In genomic region chr5:25751552-25751951, GRCm38 (mm10) we compare ENCODE assay signal across 12 mouse cellular contexts. TPM values are rescaled to one million over a fixed set of nuclear protein-coding genes. Genes with fewer than 3 reads are reported as not detected.
DNase-seq lines count a peak whose midpoint lies in the region; ATAC-seq and TF ChIP-seq lines count a peak whose summit lies in the region.
"Had no signal": no experiment of that assay in that cellular context is flagged by ENCODE, and none has a peak within 500 bp of the region (broad histone marks: within the 10 kb centered on the region; RNA-seq: fewer than 3 reads in every experiment).

No protein-coding gene starts in this region.

- intact Hi-C loops in heart, adult 2 months (cut with DNase I): loop anchor here (5.0 kb wide), 1 partner anchor 41 kb away; no protein-coding TSS in a partner anchor

- no peaks in the 10 kb centered on the region for H3K36me3 ChIP-seq in heart, embryonic 13.5 days
- H3K36me3 ChIP-seq in heart, adult 2 months (ENCODE audit: control insufficient read depth, insufficient read depth, low read length): no peaks in the 10 kb centered on the region
- H3K36me3 ChIP-seq in limb, embryonic 10.5 days: no peaks in the 10 kb centered on the region
- H3K36me3 ChIP-seq: embryonic facial prominence, embryonic 12.5 days; G1E; midbrain, embryonic 15.5 days had no signal

- ATAC-seq in heart, embryonic 13.5 days (ENCODE audit: extremely low read depth, insufficient number of reproducible peaks, low FRiP score, low TSS enrichment): no peak
- ATAC-seq: hindbrain, embryonic 16.5 days; midbrain, embryonic 15.5 days had no signal

- H3K4me3 ChIP-seq in heart, embryonic 13.5 days: no peak overlapping the region
- H3K4me3 ChIP-seq in heart, adult 2 months: no peak overlapping the region
- no peak overlapping the region for H3K4me3 ChIP-seq in limb, embryonic 10.5 days
- H3K4me3 ChIP-seq: embryonic facial prominence, embryonic 12.5 days; midbrain, embryonic 15.5 days had no signal

- no peaks in the 10 kb centered on the region for H3K9me3 ChIP-seq in heart, embryonic 13.5 days
- no peaks in the 10 kb centered on the region for H3K9me3 ChIP-seq in limb, embryonic 10.5 days (replicated peaks)
- H3K9me3 ChIP-seq: embryonic facial prominence, embryonic 12.5 days; G1E; midbrain, embryonic 15.5 days had no signal

- DNase-seq in heart, adult 2 months: no peak
- DNase-seq in ovary, adult 18-20 months (ENCODE audit: low spot score): peak; percentile 38
- DNase-seq in ovary, postnatal 10 days (ENCODE audit: low spot score): no peak
- peak; percentile 32 for DNase-seq in adrenal gland, postnatal 25 days
- DNase-seq in limb, embryonic 10.5 days (ENCODE audit: low spot score): no peak
- DNase-seq in c-Kit-positive CD71-positive TER-119-positive erythroid progenitor cells, embryonic 14.5 days (ENCODE audit: low spot score): no peak
- DNase-seq: layer of hippocampus, postnatal 36 days had no signal

- no peaks in the 10 kb centered on the region for H3K27me3 ChIP-seq in heart, embryonic 13.5 days (replicated peaks)
- H3K27me3 ChIP-seq in heart, adult 2 months (ENCODE audit: control insufficient read depth, insufficient read depth, low read length): no peaks in the 10 kb centered on the region
- H3K27me3 ChIP-seq in limb, embryonic 10.5 days (ENCODE audit: low read depth, poor library complexity, severe bottlenecking): no peaks in the 10 kb centered on the region
- H3K27me3 ChIP-seq: embryonic facial prominence, embryonic 12.5 days; midbrain, embryonic 15.5 days had no signal

- H3K9ac ChIP-seq in heart, embryonic 13.5 days: no peak overlapping the region
- no peak overlapping the region for H3K9ac ChIP-seq in heart, adult 2 months (ENCODE audit: low read depth, low read length)
- H3K9ac ChIP-seq: embryonic facial prominence, embryonic 12.5 days; midbrain, embryonic 15.5 days had no signal

- H3K27ac ChIP-seq in heart, embryonic 13.5 days (replicated peaks): peak overlapping the region; percentile 72
- no peak overlapping the region for H3K27ac ChIP-seq in heart, adult 2 months
- no peak overlapping the region for H3K27ac ChIP-seq in limb, embryonic 10.5 days
- H3K27ac ChIP-seq: embryonic facial prominence, embryonic 12.5 days; midbrain, embryonic 15.5 days had no signal

- TF ChIP-seq POLR2A in heart, adult 2 months (IDR thresholded peaks at IDR 0.05; ENCODE audit: insufficient read depth, low read depth, low read length): no peak

- H3K4me2 ChIP-seq in heart, embryonic 13.5 days: 0 out of 2 replicates have a peak overlapping the region, but pooled peaks have one; percentile 8
- H3K4me2 ChIP-seq: embryonic facial prominence, embryonic 12.5 days; midbrain, embryonic 15.5 days had no signal

- no peak for TF ChIP-seq CTCF in heart, adult 2 months (IDR thresholded peaks at IDR 0.05)

- no peak for TF ChIP-seq EP300 in heart, adult 2 months (IDR thresholded peaks at IDR 0.05; ENCODE audit: insufficient read depth, low read depth, low read length)

- no peaks in the 10 kb centered on the region for H3K79me2 ChIP-seq in heart, adult 2 months (replicated peaks; ENCODE audit: control insufficient read depth, insufficient read depth, low read length)

- peaks cover 73% of the 10 kb centered on the region for H3K4me1 ChIP-seq in heart, embryonic 13.5 days
- H3K4me1 ChIP-seq in heart, adult 2 months (ENCODE audit: control insufficient read depth, insufficient read depth, low read length): peaks cover 8% of the 10 kb centered on the region
- no peaks in the 10 kb centered on the region for H3K4me1 ChIP-seq in limb, embryonic 10.5 days

RNA-seq across cellular contexts. Expression of gene Actr3b, which starts 8.2 kb away (rescaled TPM):
- 34.4 and 40.0 TPM in 2 replicates for polyA plus RNA-seq in heart, embryonic 13.5 days (2015; fragmentation: Nextera tagmentation; extraction: Ambion mirVana)
- total RNA-seq in heart, adult 2 months (2021): 10 to 100 TPM; 33.7 to 46.8 TPM
- polyA plus RNA-seq in heart, adult 2 months (2012; rRNA removed): 28.3 and 28.5 TPM in 2 replicates
- 6.1 and 9.6 TPM in 2 replicates for total RNA-seq in adrenal gland, postnatal 25 days (2021)
- 2.8 and 3.4 TPM in 2 replicates for polyA plus RNA-seq in limb, embryonic 10.5 days (2016; fragmentation: Nextera tagmentation; extraction: Ambion mirVana)

RNA-seq across cellular contexts. Expression of gene Xrcc2, which starts 45.9 kb away (rescaled TPM):
- polyA plus RNA-seq in heart, embryonic 13.5 days (2015; fragmentation: Nextera tagmentation; extraction: Ambion mirVana): 8.2 and 8.4 TPM in 2 replicates
- total RNA-seq in heart, adult 2 months (2021): 1 to 10 TPM; 4.8 to 7.3 TPM
- polyA plus RNA-seq in heart, adult 2 months (2012; rRNA removed): 3.0 and 6.6 TPM in 2 replicates
- 6.1 and 6.8 TPM in 2 replicates for total RNA-seq in adrenal gland, postnatal 25 days (2021)
- 19.4 and 19.9 TPM in 2 replicates for polyA plus RNA-seq in limb, embryonic 10.5 days (2016; fragmentation: Nextera tagmentation; extraction: Ambion mirVana)

Comparison
In these comparisons a context has a peak if more than half of its experiments do, and no peak if none do; other contexts are left out.
1. DNase-seq: peak in ovary, adult 18-20 months (single experiment) and adrenal gland, postnatal 25 days (single experiment); none in heart, adult 2 months (0 of 2), ovary, postnatal 10 days (single experiment), limb, embryonic 10.5 days (single experiment) and c-Kit-positive CD71-positive TER-119-positive erythroid progenitor cells, embryonic 14.5 days (single experiment).